Mouse (Mus musculus): ENCODE data around the gene Rab11b. TPM values are rescaled to one million over a fixed set of nuclear protein-coding genes. Genes with fewer than 3 reads are reported as not detected.

Rab11b gene
- polyA plus RNA-seq, 1 experiment from 2014 or later = 417 TPM

DNA sequence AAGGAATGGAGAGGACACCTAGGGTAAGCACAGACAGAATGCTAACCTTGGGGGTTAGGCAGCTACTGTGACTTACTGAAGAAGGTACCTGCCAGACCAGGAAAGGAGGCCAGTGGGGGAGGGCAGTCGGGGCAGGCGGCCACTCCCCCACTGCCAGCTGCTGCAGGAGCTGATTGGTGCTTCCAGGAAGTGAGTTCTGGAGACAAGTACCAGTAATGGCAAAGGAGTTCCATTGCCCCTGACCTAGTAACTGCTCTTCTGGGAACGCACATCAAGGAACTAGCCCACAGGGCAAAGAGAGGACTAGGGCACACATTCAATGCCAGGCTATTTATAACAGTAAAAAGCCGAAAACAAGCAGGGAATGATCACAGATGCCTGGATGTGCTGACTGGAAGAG, 3.1 kb downstream of the Rab11b start:
- Histone ChIP-seq H3K27ac (replicated peaks; ENCODE audit: low read depth, low read length) (no peak overlapping the region), H3K4me3 (replicated peaks; ENCODE audit: low read depth, low read length) (no peak overlapping the region), H3K36me3 (ENCODE audit: control insufficient read depth, insufficient read depth, low read length) (no peaks in the 10 kb centered on the region; the same call in 1 of the 2 replicates), H3K4me1 (ENCODE audit: control insufficient read depth, insufficient read depth, low read length) (peaks cover 44% of the 10 kb centered on the region), H3K9me3 (ENCODE audit: control insufficient read depth, low read length) (no peaks in the 10 kb centered on the region), H3K27me3 (ENCODE audit: control insufficient read depth, insufficient read depth, low read length) (no peaks in the 10 kb centered on the region), H3K9ac (replicated peaks; ENCODE audit: low read length) (no peak overlapping the region; the same call in 1 of the 2 replicates), H3K4me2 (ENCODE audit: low read length) (peak overlapping the region; percentile 2; the same call in 1 of the 2 replicates)
- WGBS = 77% methylated on average over 4 of the region's 4 CpGs
- no peak for ATAC-seq (ENCODE audit: low FRiP score, low TSS enrichment)
- no peak for DNase-seq

DNA sequence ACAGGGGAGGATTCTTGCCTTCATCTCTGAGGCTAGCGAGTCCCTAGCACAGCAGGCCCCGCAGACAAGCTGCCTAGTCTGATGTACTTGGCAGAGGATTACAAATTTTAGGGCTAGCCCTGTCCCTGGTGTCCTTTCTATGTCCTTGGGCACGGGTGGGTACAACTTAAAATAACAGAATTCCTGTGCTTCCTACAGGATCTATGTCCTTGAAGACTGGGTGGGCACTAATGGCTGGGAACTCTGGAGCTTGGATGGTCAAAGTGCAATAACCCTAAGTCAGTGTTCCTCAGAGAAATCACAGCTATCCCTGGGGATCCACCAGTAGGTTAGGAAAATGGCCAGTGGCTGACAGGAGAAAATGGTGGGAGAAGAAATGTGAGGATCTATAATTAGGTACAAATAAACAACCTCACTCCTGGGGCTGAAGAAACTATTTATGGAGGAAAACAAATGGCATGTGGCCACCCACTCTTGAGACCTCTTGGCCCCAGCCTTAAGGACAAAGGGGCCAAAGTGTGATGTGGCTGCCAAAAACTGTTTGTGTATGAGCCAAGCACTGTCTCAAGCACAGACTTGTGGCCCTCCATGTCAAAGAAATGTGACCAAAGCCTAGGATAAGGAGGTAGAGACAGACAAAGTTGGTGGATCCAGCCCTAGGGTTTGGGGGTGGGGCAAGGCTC, 4.1 kb downstream of the Rab11b start:
- Histone ChIP-seq H3K9ac (replicated peaks; ENCODE audit: low read length) (no peak overlapping the region), H3K4me1 (ENCODE audit: control insufficient read depth, insufficient read depth, low read length) (peaks cover 44% of the 10 kb centered on the region), H3K4me3 (replicated peaks; ENCODE audit: low read depth, low read length) (no peak overlapping the region), H3K27ac (replicated peaks; ENCODE audit: low read depth, low read length) (no peak overlapping the region), H3K36me3 (ENCODE audit: control insufficient read depth, insufficient read depth, low read length) (peaks cover under 1% of the 10 kb centered on the region; the same call in 1 of the 2 replicates), H3K4me2 (ENCODE audit: low read length) (no peak overlapping the region), H3K27me3 (ENCODE audit: control insufficient read depth, insufficient read depth, low read length) (no peaks in the 10 kb centered on the region), H3K9me3 (ENCODE audit: control insufficient read depth, low read length) (no peaks in the 10 kb centered on the region)
- ATAC-seq (ENCODE audit: low FRiP score, low TSS enrichment) (no peak), DNase-seq (no peak)
- 86% methylated on average over 3 of the region's 3 CpGs for WGBS

- H3K4me1 ChIP-seq (ENCODE audit: control insufficient read depth, insufficient read depth, low read length) = peaks cover 44% of the 10 kb centered on the region
- ATAC-seq (ENCODE audit: low FRiP score, low TSS enrichment) = no peak
- no peak overlapping the region for H3K9ac ChIP-seq (replicated peaks; ENCODE audit: low read length)
- no peak overlapping the region for H3K27ac ChIP-seq (replicated peaks; ENCODE audit: low read depth, low read length)
- no peaks in the 10 kb centered on the region for H3K27me3 ChIP-seq (ENCODE audit: control insufficient read depth, insufficient read depth, low read length)
- no peak overlapping the region for H3K4me3 ChIP-seq (replicated peaks; ENCODE audit: low read depth, low read length)
- 71% methylated on average over 10 of the region's 10 CpGs for WGBS
- H3K4me2 ChIP-seq (ENCODE audit: low read length) = 0 out of 2 replicates have a peak overlapping the region, but pooled peaks have one; percentile 13
- H3K36me3 ChIP-seq (ENCODE audit: control insufficient read depth, insufficient read depth, low read length) = peaks cover 5% of the 10 kb centered on the region; the same call in 1 of the 2 replicates
- no peaks in the 10 kb centered on the region for H3K9me3 ChIP-seq (ENCODE audit: control insufficient read depth, low read length)
- DNase-seq = no peak
Measured at GRCm38 (mm10) chr17:33755418-33756107, 4.8 kb downstream of the Rab11b start.

DNA sequence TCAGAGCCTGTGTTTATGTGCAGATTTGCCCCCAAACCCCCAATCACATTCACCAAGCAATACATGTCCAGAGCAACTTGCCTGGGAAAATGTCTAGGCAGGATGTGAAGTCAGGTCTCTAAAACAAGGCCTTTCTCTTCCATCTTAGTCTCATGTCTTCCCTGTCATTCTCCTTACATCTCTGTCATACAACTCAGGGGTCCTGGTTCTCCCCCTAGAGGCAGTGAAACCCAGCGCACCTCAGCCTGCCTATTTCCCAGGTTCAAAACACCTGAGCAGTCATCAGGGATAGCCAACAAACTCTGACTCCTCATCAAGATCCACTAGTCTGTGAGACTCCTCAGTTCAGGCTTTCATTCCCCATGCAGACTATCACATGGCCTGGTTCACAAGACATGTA, 5.7 kb downstream of the Rab11b start:
- ATAC-seq (ENCODE audit: low FRiP score, low TSS enrichment) (no peak), DNase-seq (no peak)
- H3K9me3 ChIP-seq (ENCODE audit: control insufficient read depth, low read length) = no peaks in the 10 kb centered on the region
- H3K27ac ChIP-seq (replicated peaks; ENCODE audit: low read depth, low read length) = no peak overlapping the region
- H3K4me1 ChIP-seq (ENCODE audit: control insufficient read depth, insufficient read depth, low read length) = peaks cover 44% of the 10 kb centered on the region
- 0 out of 2 replicates have a peak overlapping the region, but pooled peaks have one; percentile 3 for H3K4me2 ChIP-seq (ENCODE audit: low read length)
- 63% methylated on average over 1 of the region's 1 CpGs for WGBS
- no peaks in the 10 kb centered on the region for H3K27me3 ChIP-seq (ENCODE audit: control insufficient read depth, insufficient read depth, low read length)
- H3K36me3 ChIP-seq (ENCODE audit: control insufficient read depth, insufficient read depth, low read length) = peaks cover 13% of the 10 kb centered on the region
- H3K9ac ChIP-seq (replicated peaks; ENCODE audit: low read length) = 0 out of 2 replicates have a peak overlapping the region, but pooled peaks have one; percentile 5
- no peak overlapping the region for H3K4me3 ChIP-seq (replicated peaks; ENCODE audit: low read depth, low read length)

DNA sequence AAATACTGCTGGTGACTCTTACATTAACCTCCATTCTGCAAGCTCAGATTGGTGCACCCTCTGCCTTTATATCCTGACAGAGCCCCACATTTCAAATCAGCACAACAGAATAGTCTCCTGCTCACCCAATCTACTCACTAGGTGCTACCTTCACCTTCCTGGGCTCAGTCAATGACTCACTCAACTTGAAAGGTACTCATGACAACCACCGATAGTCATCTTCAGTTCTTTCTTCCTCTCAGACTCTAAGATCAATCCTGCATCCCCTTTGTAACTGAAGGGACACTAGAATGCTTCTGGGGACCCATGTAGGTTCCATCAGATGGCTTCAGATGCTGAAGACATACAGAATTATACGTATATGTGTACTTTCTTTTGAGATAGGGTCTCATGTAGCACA, 8.0 kb downstream of the Rab11b start:
- DNase-seq = no peak
- H3K27ac ChIP-seq (replicated peaks; ENCODE audit: low read depth, low read length) = no peak overlapping the region
- ATAC-seq (ENCODE audit: low FRiP score, low TSS enrichment) = no peak
- 96% methylated on average over 2 of the region's 2 CpGs for WGBS
- peaks cover 23% of the 10 kb centered on the region for H3K4me1 ChIP-seq (ENCODE audit: control insufficient read depth, insufficient read depth, low read length)
- no peak overlapping the region for H3K4me2 ChIP-seq (ENCODE audit: low read length)
- no peaks in the 10 kb centered on the region for H3K27me3 ChIP-seq (ENCODE audit: control insufficient read depth, insufficient read depth, low read length)
- no peaks in the 10 kb centered on the region for H3K9me3 ChIP-seq (ENCODE audit: control insufficient read depth, low read length)
- H3K4me3 ChIP-seq (replicated peaks; ENCODE audit: low read depth, low read length) = no peak overlapping the region
- H3K36me3 ChIP-seq (ENCODE audit: control insufficient read depth, insufficient read depth, low read length) = peaks cover 34% of the 10 kb centered on the region
- H3K9ac ChIP-seq (replicated peaks; ENCODE audit: low read length) = no peak overlapping the region

- H3K9me3 ChIP-seq (ENCODE audit: control insufficient read depth, low read length) = no peaks in the 10 kb centered on the region
Measured at GRCm38 (mm10) chr17:33751181-33751580, 9.1 kb downstream of the Rab11b start.

DNA sequence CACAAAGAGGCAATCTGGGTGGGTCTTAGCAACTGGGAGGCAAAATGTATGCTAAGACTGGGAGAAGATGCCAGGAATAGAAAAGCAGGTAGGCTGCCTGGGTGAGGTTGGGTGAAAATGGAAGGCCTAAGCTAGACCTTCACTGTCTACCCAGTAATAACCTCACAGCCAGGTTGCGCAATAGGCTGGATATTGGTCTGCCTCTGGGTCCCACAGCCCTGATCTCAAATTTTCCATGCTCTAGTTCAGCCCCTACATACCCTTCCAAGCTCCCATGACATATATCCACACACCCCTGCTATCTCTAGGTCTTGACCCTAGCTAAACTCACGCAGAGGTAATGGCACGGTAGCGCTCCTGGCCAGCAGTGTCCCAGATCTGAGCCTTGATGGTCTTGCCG, 10.9 kb downstream of the Rab11b start:
- Histone ChIP-seq H3K4me1 (ENCODE audit: control insufficient read depth, insufficient read depth, low read length) (no peaks in the 10 kb centered on the region), H3K9me3 (ENCODE audit: control insufficient read depth, low read length) (no peaks in the 10 kb centered on the region), H3K27me3 (ENCODE audit: control insufficient read depth, insufficient read depth, low read length) (no peaks in the 10 kb centered on the region), H3K4me2 (ENCODE audit: low read length) (no peak overlapping the region), H3K4me3 (replicated peaks; ENCODE audit: low read depth, low read length) (no peak overlapping the region), H3K9ac (replicated peaks; ENCODE audit: low read length) (no peak overlapping the region), H3K36me3 (ENCODE audit: control insufficient read depth, insufficient read depth, low read length) (peaks cover 51% of the 10 kb centered on the region), H3K27ac (replicated peaks; ENCODE audit: low read depth, low read length) (no peak overlapping the region)
- DNase-seq (no peak), ATAC-seq (ENCODE audit: low FRiP score, low TSS enrichment) (no peak)
- WGBS = 99% methylated on average over 5 of the region's 5 CpGs

More at GRCm38 (mm10) chr17:33751181-33751580, 9.1 kb downstream of the Rab11b start:
- H3K4me1 ChIP-seq (ENCODE audit: control insufficient read depth, insufficient read depth, low read length) = peaks cover 12% of the 10 kb centered on the region
- no peak overlapping the region for H3K27ac ChIP-seq (replicated peaks; ENCODE audit: low read depth, low read length)
- peaks cover 37% of the 10 kb centered on the region for H3K36me3 ChIP-seq (ENCODE audit: control insufficient read depth, insufficient read depth, low read length)
- no peak overlapping the region for H3K4me2 ChIP-seq (ENCODE audit: low read length)
- H3K27me3 ChIP-seq (ENCODE audit: control insufficient read depth, insufficient read depth, low read length) = no peaks in the 10 kb centered on the region
- no peak overlapping the region for H3K4me3 ChIP-seq (replicated peaks; ENCODE audit: low read depth, low read length)
- H3K9ac ChIP-seq (replicated peaks; ENCODE audit: low read length) = no peak overlapping the region
- ATAC-seq (ENCODE audit: low FRiP score, low TSS enrichment) = no peak
- no peak for DNase-seq

DNA sequence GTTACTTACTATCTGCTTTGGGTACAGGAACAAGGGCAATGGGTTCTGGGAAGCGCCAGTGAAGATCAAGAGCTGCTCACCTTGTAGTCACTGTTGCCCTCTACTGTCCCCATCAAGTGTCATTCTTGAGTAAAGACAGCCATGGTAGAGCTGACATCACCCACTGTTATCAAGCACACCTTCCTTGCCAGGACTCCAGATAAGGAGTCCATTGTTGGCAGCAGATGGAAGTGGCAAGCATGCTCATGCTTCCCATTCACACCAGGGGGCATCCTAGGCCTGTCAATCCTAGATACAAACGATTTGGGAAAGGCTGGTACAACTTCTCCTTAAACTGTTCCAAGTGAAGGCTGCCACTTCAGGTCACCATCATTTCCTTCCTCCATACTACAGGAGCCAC, 14.3 kb downstream of the Rab11b start:
- Histone ChIP-seq H3K36me3 (ENCODE audit: control insufficient read depth, insufficient read depth, low read length) (peaks cover 48% of the 10 kb centered on the region), H3K4me2 (ENCODE audit: low read length) (no peak overlapping the region), H3K9ac (replicated peaks; ENCODE audit: low read length) (no peak overlapping the region), H3K27ac (replicated peaks; ENCODE audit: low read depth, low read length) (no peak overlapping the region), H3K4me3 (replicated peaks; ENCODE audit: low read depth, low read length) (no peak overlapping the region), H3K9me3 (ENCODE audit: control insufficient read depth, low read length) (no peaks in the 10 kb centered on the region), H3K27me3 (ENCODE audit: control insufficient read depth, insufficient read depth, low read length) (no peaks in the 10 kb centered on the region), H3K4me1 (ENCODE audit: control insufficient read depth, insufficient read depth, low read length) (no peaks in the 10 kb centered on the region)
- ATAC-seq (ENCODE audit: low FRiP score, low TSS enrichment) = no peak
- WGBS = 81% methylated on average over 2 of the region's 2 CpGs
- peak; percentile 36 for DNase-seq
